Mouse (Mus musculus) heart, adult 2 months (tissue): ENCODE measurements around the gene Uba7.

Experiments
- CTCF ChIP-seq: fragments of 200-600 bp; IDR thresholded peaks from 2 replicates; pipeline ENCODE4 v1.8.1; 2022; ENCODE audit warnings: antibody characterized with exemption, mild to moderate bottlenecking, moderate library complexity
- EP300 ChIP-seq: fragments of 200-500 bp; IDR thresholded peaks from 2 replicates; pipeline ENCODE4 v1.6.1; 2011; ENCODE audit warnings: low read depth, low read length, control low read depth; ENCODE audit not compliant: insufficient read depth
- POLR2A ChIP-seq: fragments of 200-500 bp; IDR thresholded peaks from 2 replicates; pipeline ENCODE4 v1.6.1; 2011; ENCODE audit warnings: mild to moderate bottlenecking, low read depth, low read length, control low read depth; ENCODE audit not compliant: insufficient read depth

GRCm38 (mm10) chr9:107936831-107937230 is 38.5 kb upstream of the Uba7 start:
- TF ChIP-seq CTCF (no peak), POLR2A (no peak), EP300 (no peak)
